Mouse (Mus musculus): ENCODE data around the gene Olfr1101.

The Olfr1101 gene

DNA sequence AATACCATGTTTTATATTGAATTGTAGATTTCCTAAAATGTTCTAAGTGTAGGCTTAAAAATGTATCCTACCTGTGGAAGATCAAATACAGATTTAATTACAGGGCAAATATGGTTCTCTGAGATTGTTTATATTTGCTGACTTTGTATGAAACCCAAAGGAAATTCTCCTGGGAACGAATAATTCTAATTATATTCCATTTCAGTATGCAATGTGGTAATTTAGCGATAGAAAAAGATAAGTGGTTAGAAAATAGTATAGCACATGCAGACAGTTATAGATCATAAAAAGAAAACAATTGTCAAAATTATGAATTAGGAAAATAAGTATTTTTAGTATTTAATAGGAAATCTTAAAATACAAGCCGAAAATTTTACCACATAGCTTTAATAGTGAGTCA, at the start of gene Olfr1101:
Gene Olfr1101 (minus strand): TSS at position 101 of the 400 bp plus-strand sequence.
- DNase-seq, result no peak

DNA sequence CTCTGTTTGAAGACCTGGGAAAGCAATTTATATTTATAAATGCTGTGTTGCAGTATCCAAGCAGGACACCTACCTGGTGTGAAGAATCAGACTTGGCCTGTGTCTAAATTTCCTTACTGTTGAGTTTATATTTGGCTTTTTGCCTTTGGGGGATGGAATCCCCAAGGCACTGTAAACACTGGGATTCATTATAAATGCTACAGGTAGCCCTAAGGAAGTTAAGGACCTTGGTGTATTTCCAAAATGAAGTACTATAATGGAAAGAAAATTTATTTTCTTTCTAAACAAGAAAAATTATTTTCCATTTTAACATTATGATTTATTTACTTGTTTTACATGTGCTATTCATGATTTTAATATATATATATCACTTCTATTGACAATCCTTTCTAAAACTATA, 45.4 kb upstream of the Olfr1101 start, which contains the start of gene Olfr1105:
Gene Olfr1105 (minus strand): TSS at position 101 of the 400 bp plus-strand sequence.
- no peak for DNase-seq

DNA sequence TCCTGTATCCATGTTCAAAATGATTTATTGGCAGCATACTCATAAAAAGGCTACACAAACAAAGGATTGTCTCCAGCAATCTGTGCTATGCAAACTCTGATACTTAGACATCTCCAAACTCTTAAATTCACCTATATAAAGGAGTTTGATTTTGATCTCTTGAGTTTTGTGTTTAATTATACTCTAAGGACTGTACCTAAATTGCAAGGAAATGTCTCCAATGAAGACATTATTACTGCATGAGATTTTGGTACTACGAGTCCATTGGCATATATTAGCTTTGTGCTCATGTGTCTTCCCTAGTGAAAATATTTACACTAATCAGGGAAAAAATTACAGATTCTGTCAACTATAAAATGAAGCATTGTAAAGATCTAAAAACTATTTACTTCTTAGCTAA, 36.0 kb upstream of the Olfr1101 start, which contains the start of gene Olfr1104:
Gene Olfr1104 (minus strand): TSS at position 101 of the 400 bp plus-strand sequence.
- DNase-seq, result no peak

DNA sequence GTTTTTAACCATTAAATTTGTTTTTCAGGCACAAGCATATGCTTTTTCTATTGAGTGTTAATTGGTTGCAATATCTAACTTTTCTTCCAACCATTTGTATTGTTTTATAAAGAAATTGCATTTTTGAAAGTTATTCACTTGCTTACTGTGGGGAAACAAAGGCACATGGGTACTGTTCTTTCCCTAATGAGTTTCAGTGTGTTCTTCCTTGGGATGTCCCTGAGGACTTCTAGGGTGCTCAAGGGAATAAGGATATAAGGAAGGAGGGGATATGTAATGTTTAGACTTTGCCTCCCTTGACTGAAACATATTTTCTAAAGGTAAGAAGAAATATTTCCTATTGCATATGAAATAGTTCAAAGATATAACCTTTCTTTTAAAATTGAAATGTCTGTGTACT, 7.1 kb upstream of the Olfr1101 start, which contains the start of gene Olfr1102:
Gene Olfr1102 (plus strand): TSS at position 301 of the 400 bp plus-strand sequence.
- DNase-seq, result no peak

DNA sequence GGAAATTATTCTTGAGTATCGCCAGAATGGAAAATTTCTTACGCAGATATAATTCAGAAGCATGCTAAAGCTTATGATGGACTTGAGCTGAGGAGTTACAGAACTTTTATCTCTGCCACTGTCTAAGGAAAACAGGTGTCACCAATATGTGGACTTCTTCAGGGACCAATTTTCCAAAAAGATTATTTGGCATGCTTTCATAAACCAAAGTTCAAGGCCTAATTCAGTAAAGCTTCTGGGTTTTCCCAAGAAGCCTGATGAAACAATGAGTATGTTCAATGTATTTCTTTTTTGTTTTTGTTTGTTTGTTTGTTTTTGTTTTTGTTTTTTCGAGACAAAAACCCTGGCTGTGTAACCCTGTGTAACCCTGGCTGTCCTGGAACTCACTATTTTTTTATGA, 11.2 kb downstream of the Olfr1101 start, which contains the start of gene Olfr1100:
Gene Olfr1100 (minus strand): TSS at position 101 of the 400 bp plus-strand sequence.
- no peak for DNase-seq

DNA sequence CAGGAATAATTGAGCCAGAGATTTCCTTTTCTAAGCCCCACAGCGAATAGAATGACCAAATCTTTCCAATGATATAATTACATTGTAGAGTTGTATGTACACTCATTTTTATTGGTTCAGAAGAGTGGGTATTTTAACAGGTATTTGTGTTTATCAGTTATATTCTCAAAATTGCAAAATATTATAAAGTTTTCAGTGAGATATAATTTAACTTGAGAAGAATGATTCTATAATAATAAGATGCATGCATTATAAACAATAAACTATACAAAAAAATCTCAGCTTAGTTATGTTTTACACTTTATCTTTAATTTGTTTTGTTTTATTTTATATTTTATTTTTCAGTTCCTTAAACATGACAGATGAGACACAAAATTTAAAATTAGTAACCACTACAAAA, 30.4 kb downstream of the Olfr1101 start, which contains the start of gene Olfr1099:
Gene Olfr1099 (minus strand): TSS at position 101 of the 400 bp plus-strand sequence.
- DNase-seq, result no peak

Data from thymus, postnatal 25 days (tissue).